Mouse (Mus musculus): Measurements from ENCODE around the gene Il6st. TPM values are rescaled to one million over a fixed set of nuclear protein-coding genes. Genes with fewer than 3 reads are reported as not detected.

The Il6st gene
- total RNA-seq, 2 experiments from 2014 or later: 171 to 183 TPM

DNA sequence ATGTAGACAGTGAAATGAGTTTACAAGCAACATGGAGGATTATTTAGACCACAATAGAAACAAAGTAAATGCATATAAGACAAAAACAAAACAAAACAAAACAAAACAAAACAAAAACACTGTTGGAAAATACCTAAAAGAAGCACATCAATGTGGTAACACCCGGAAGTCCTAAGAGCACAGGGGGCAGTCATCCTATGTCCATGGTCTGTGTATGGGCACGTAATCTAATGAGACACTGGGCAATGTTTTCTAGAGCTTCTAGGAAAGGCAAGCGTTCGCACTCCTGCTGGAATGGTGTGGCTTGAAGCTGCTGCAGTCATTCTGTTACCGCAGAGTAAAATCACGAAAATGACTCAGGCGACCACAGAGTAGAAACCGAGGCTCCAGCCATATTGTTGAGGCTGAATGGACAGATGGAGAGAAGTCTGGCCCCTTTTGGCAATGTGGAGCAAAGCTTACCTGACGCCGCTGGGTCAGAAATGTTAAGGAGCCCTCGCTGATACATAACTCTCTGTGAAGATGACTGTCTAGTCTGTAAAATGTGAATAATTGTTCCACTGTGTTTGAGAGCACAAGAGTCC is 5.3 kb upstream of the Il6st start:
- Histone ChIP-seq H3K27ac (no peak overlapping the region), H3K4me3 (no peak overlapping the region)
- intact Hi-C loops (cut with DNase I): no loop called here
- DNase-seq: no peak
- TF ChIP-seq CTCF (IDR thresholded peaks at IDR 0.05): no peak

DNA sequence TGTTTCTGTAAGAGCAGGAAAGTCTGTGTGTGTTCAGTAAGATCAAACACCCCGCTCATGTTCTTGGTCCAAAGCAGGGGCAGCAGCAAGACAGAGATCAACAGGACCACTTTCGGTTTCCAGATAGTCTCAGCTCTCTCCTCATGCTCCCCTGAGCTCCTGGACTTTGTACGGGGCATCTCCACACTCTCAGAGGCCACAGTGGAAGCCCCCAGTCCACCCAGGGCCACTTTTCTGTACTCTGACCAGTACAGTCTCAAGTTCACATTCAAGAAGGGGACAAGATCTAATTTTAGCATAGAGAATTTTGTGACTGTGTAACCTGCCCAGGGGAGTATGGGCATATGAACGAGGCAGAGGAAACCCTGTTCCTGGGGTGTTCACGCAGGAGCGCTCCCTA is 3.9 kb upstream of the Il6st start:
- Histone ChIP-seq H3K4me3 (no peak overlapping the region), H3K27ac (no peak overlapping the region)
- intact Hi-C loops (cut with DNase I): loop anchor here (5.0 kb wide), 1 partner anchor 148 kb away; no protein-coding TSS in a partner anchor
- no peak for TF ChIP-seq CTCF (IDR thresholded peaks at IDR 0.05)
- DNase-seq: no peak

DNA sequence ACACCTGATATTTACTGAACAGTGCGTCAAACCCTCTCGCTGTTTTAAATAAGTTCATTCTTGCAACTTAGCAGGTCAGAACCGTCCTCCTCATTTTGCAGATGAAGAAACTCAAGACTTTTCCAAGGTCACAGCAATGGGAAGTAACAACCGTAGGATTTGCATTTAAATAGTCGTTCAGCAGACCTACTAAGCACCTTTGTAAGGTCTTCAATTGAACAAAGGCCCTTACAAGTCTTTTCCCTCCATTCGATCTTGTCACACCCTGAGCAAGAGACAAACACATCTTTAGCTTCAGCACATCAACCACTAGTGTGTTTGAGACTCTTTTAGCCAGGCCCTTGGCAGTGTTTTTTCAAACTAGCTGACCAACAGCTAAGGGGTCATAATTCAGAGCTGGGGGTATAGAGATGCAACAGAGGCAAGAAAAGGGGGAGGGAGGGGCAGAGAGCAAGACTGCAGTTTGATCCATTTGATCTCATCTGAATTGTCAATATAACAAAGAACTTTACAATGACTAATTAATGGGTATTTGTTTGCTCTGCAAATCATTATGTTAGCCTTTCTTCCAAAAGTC is 1.4 kb upstream of the Il6st start:
- intact Hi-C loops (cut with DNase I): loop anchor here (5.0 kb wide), 1 partner anchor 150 kb away; no protein-coding TSS in a partner anchor
- DNase-seq: no peak
- no peak overlapping the region for H3K4me3 ChIP-seq
- no peak overlapping the region for H3K27ac ChIP-seq
- no peak for TF ChIP-seq CTCF (IDR thresholded peaks at IDR 0.05)

DNA sequence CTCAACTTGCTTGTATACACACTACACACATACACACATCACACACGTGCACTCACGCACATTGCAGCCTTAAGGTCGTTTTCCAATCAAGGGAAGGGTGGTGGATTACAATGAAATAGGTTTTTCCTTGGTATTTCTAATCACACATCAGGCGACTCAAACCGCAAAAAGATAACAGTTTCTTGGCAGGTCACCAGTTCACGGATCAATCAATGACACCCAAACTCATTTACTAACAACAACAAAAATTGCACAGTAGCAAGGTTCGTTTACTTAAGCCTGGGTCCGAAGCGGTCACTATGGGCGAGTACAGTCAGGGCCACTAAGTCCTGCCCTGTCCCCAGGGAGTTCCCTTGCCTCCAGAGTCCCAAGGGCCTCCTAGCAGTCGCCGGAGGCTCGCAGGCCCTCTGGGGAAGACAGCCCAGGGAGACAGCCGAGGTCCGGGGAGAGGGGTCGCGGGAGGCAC is 500 bp upstream of the Il6st start:
- Histone ChIP-seq H3K4me3 (peak overlapping the region; percentile 94), H3K27ac (peak overlapping the region; percentile 99)
- no peak for DNase-seq
- no peak for TF ChIP-seq CTCF (IDR thresholded peaks at IDR 0.05)
- intact Hi-C loops (cut with DNase I): loop anchor here (5.0 kb wide), 1 partner anchor 151 kb away; no protein-coding TSS in a partner anchor

DNA sequence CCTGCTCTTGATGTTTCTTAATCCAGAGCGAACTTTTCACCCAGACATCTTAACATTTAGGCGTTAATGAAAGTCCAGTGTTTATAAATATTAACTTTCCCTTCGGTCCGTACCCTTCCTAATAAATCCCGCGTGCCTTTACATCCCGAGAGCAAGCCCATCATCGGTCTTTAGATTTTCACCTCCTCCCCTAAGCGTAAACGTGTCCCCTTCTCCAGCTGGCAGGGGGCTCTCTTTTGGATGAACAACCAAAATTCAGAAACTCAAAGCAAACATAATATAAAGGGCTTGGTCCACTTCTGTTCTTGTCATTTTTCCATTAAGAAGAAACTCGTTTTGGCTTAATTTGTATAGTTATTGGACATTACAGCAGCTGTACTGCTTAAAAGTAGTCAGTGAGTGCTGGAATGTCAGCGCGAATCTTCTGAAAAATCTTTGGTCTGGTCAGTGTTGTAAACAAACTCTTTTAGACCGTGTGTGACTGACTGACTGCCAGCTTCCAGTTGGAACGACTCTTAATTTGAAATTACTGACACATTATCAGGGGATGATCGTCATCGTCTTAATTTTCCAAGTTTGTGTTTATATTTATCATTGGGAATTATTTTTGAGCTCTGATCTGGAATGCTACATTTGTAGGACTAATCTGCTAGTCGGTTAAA is 887 bp downstream of the Il6st start:
- DNase-seq: peak; percentile 55
- peak overlapping the region; percentile 94 for H3K4me3 ChIP-seq
- intact Hi-C loops (cut with DNase I): loop anchor here (5.0 kb wide), 1 partner anchor 152 kb away; no protein-coding TSS in a partner anchor
- TF ChIP-seq CTCF (IDR thresholded peaks at IDR 0.05): no peak
- H3K27ac ChIP-seq: peak overlapping the region; percentile 99

DNA sequence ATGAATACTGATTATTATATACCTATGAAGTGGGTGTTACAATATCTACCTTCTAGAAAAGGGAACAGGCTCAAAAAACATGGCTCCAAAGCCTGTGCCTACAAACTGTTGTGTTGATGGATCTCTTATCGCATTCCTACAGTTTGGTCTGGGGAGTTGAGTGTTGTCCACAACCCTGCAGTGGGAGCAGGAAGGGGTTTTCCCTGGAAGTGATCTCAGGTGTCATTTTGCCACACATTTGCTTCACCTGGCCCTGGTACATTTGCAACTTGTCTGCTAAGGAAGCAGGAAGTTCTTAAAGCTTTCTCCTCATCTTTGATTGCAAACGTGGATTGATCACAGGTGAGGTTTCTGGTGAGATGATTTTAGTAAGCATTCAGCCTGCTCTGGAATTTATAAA is 1.7 kb downstream of the Il6st start:
- intact Hi-C loops (cut with DNase I): no loop called here
- Histone ChIP-seq H3K27ac (peak overlapping the region; percentile 99), H3K4me3 (peak overlapping the region; percentile 94)
- DNase-seq: no peak
- TF ChIP-seq CTCF (IDR thresholded peaks at IDR 0.05): no peak

DNA sequence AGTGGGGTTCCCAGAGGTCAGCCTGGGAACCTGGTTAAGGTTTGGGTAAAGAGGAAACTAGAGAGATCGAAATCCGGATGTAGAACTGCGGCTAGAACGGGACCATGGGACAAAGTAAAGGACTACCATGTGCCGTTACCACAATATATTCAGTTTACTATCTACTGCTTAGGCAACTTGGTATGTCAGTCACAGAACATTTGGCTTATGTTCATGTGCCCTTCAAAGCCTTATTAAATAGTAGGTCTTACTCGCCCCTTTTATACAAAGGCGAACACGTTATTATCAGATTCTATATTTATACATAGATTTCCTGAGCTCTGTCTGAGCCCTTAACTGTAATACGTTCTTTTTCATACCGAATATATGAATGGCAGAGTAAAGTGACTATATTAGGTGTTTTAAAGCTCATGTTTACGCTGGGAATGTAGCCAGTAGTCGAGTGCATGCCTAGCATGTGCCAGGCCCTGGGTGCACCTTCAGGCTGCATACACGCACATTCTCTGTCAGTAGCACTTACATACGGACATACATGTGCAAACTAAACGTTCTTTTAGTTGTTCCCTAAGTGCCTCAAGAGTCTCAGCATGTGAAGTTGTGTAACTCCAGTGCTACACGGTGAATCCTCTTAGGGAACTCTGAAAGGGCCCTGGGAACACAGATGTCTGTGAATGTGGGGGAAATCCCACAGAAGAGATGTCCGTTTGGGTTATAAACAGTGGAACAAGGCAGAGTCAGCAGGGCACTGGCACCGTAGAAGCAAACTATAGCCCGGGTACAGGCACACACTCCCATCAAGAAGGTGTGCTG is 2.5 kb downstream of the Il6st start:
- Histone ChIP-seq H3K27ac (peak overlapping the region; percentile 99), H3K4me3 (peak overlapping the region; percentile 94)
- no peak for TF ChIP-seq CTCF (IDR thresholded peaks at IDR 0.05)
- no peak for DNase-seq
- intact Hi-C loops (cut with DNase I): no loop called here

DNA sequence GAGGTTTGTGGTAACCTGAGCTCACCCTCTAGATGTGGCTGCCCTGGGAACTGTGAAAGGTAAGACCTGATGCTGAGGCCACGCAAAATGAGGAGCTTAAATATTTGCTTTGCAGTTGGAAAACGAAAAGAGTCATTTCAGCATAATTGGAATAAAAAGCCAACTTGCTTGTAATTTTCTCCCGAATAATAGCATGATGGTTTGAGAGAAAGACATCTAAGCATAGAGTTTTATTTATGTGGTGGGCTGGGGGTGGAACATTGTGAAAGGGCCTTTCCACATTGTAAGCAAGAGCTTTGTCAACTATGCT is 3.0 kb downstream of the Il6st start:
- peak overlapping the region; percentile 94 for H3K4me3 ChIP-seq
- H3K27ac ChIP-seq: peak overlapping the region; percentile 99
- no peak for DNase-seq
- intact Hi-C loops (cut with DNase I): no loop called here
- no peak for TF ChIP-seq CTCF (IDR thresholded peaks at IDR 0.05)

DNA sequence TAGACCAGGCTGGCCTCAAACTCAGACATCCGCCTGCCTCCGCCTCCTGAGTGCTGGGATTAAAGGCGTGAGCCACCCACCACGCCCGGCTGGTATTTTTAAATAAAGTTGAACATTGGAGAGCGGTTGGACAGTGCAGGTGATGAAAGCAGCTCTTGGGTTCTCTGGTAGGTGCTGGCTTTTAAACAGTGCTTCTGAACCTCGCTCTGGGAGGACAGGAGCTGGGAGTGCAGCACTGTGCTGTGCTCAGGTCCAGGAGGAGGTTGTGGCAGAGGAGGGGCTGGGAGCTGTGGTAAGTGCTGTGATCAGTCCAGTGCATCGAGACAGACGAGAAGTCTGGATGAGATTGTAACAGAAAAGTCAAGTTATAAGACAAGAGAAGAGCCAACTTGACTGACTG is 3.5 kb downstream of the Il6st start:
- no peak for TF ChIP-seq CTCF (IDR thresholded peaks at IDR 0.05)
- DNase-seq: no peak
- Histone ChIP-seq H3K27ac (peak overlapping the region; percentile 99; the same call in 1 of the 2 replicates), H3K4me3 (peak overlapping the region; percentile 94)
- intact Hi-C loops (cut with DNase I): no loop called here

DNA sequence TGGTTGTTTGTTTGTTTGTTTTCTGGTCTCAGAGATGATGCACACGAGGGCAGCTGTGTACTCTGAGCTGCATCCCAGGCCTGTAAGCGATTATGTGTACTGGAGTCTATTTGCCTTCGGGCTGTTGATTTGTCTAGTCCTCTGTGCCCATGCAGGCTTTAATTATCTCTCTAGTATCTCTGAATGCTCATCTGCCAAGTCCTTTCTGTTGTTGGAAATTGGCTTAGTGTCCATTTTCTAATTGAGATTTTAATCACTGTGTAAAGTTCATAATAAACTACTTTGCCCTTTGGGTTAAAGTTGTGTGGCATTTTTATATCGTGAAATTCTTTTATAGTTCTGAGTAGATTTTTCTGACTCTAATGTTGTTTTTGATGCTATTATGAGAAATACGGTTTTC is 5.6 kb downstream of the Il6st start:
- peak overlapping the region; percentile 6; the same call in 1 of the 2 replicates for H3K27ac ChIP-seq
- DNase-seq: no peak
- no peak for TF ChIP-seq CTCF (IDR thresholded peaks at IDR 0.05)
- peak overlapping the region; percentile 32 for H3K4me3 ChIP-seq
- intact Hi-C loops (cut with DNase I): no loop called here

DNA sequence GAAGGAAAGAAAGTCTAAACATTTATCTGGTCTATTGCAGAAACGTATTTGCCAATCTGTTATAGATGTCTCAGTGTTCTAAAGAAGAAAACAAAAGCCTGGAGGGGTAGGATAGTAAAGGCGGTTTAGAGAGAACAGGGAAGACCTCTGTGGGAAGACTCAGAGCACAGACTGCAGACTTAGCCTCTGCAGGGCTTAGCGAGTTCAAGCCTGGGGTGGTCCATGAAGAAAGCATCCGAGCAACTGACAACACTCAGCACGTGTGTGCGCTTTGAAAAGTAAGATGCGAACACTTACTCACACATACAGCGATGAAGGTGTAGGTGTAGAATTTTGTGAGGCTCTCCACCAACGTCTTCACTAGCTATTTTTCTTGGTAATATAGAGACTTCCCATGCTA is 7.3 kb downstream of the Il6st start:
- no peak for DNase-seq
- intact Hi-C loops (cut with DNase I): loop anchor here (5.0 kb wide), 1 partner anchor 36 kb away; no protein-coding TSS in a partner anchor
- Histone ChIP-seq H3K27ac (no peak overlapping the region), H3K4me3 (no peak overlapping the region)
- no peak for TF ChIP-seq CTCF (IDR thresholded peaks at IDR 0.05)

DNA sequence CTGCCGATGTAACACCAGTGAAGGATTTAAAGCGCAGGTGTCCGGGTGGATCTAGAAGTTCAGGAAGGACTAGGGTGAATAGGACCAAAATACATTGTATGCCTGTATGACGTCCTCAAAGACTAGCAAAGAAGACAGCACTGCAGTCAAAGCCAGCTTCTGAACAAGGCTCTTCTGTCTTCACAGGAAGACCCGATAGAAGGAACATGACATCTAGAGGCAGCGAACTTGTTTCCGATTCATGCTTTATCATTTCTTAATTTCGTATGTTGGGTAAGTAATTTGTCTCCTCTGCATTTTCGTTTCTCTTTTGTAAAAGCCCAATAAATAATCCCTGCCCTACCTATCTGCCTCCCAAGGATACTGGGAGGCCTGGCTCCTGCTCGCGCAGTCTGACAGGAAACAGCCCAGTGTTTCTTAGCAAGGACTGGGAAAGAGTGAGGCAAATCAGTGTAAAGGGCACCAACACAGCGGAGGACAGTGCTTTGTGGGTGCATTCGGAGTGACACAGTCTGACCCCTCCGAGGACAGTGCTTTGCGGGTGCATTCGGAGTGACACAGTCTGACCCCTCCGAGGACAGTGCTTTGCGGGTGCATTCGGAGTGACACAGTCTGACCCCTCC is 8.6 kb downstream of the Il6st start:
- TF ChIP-seq CTCF (IDR thresholded peaks at IDR 0.05): no peak
- no peak for DNase-seq
- peak overlapping the region; percentile 13; the same call in 1 of the 2 replicates for H3K4me3 ChIP-seq
- H3K27ac ChIP-seq: peak overlapping the region; percentile 21; the same call in 1 of the 2 replicates
- intact Hi-C loops (cut with DNase I): loop anchor here (5.0 kb wide), 1 partner anchor 35 kb away; no protein-coding TSS in a partner anchor

Measured in gastrocnemius, adult 2 months (tissue).